In genomic region chr2:161102102-161102501, GRCm38 (mm10) we compare ENCODE assay signal across 26 mouse cellular contexts. TPM values are rescaled to one million over a fixed set of nuclear protein-coding genes. Genes with fewer than 3 reads are reported as not detected.
DNase-seq lines count a peak whose midpoint lies in the region; ATAC-seq and TF ChIP-seq lines count a peak whose summit lies in the region.
"Had no signal": no experiment of that assay in that cellular context is flagged by ENCODE, and none has a peak within 500 bp of the region (broad histone marks: within the 10 kb centered on the region; RNA-seq: fewer than 3 reads in every experiment).

No protein-coding gene starts in this region.

- no peak overlapping the region for H3K4me2 ChIP-seq in lung, embryonic 14.5 days
- no peak overlapping the region for H3K4me2 ChIP-seq in hindbrain, embryonic 12.5 days (replicated peaks)
- H3K4me2 ChIP-seq: embryonic facial prominence, embryonic 12.5 days; hindbrain, embryonic 13.5 days; limb, embryonic 13.5 days; liver, embryonic 11.5 days; midbrain, embryonic 12.5 days; neural tube, embryonic 13.5 days had no signal

- no peak overlapping the region for H3K27ac ChIP-seq in lung, embryonic 14.5 days (ENCODE audit: low read depth)
- H3K27ac ChIP-seq in left cerebral cortex, adult 2 months: no peak overlapping the region
- H3K27ac ChIP-seq in hindbrain, embryonic 12.5 days: no peak overlapping the region
- H3K27ac ChIP-seq: embryonic facial prominence, embryonic 12.5 days; forebrain, embryonic 10.5 days; gastrocnemius, adult 2 months; hindbrain, embryonic 13.5 days; limb, embryonic 13.5 days; midbrain, embryonic 12.5 days; neural tube, embryonic 13.5 days had no signal

- ATAC-seq in lung, embryonic 14.5 days (ENCODE audit: insufficient read depth): peak; percentile 41; the same call in 1 of the 2 replicates
- ATAC-seq in CD4-positive, CD25-positive, alpha-beta regulatory T cell, adult 4 months: peak; percentile 40
- 0 out of 2 replicates have a peak, but pooled peaks have one; percentile 22 for ATAC-seq in common myeloid progenitor, adult 5-6 weeks (replicated peaks; ENCODE audit: low read depth, poor library complexity, severe bottlenecking)
- no peak for ATAC-seq in hindbrain, embryonic 12.5 days (ENCODE audit: low FRiP score)
- ATAC-seq: forebrain, embryonic 16.5 days; intestine, postnatal 0 days had no signal

- no peaks in the 10 kb centered on the region for H3K36me3 ChIP-seq in lung, embryonic 14.5 days (ENCODE audit: insufficient read depth)
- H3K36me3 ChIP-seq in hindbrain, embryonic 12.5 days: no peaks in the 10 kb centered on the region
- H3K36me3 ChIP-seq: embryonic facial prominence, embryonic 12.5 days; limb, embryonic 13.5 days; midbrain, embryonic 12.5 days; neural tube, embryonic 13.5 days had no signal

- H3K4me1 ChIP-seq in lung, embryonic 14.5 days (ENCODE audit: insufficient read depth): peaks cover 5% of the 10 kb centered on the region
- peaks cover 12% of the 10 kb centered on the region for H3K4me1 ChIP-seq in hindbrain, embryonic 12.5 days

- H3K9ac ChIP-seq in lung, embryonic 14.5 days: no peak overlapping the region
- H3K9ac ChIP-seq in hindbrain, embryonic 12.5 days: no peak overlapping the region
- H3K9ac ChIP-seq: embryonic facial prominence, embryonic 12.5 days; hindbrain, embryonic 13.5 days; limb, embryonic 13.5 days; midbrain, embryonic 12.5 days; neural tube, embryonic 13.5 days had no signal

- H3K27me3 ChIP-seq in lung, embryonic 14.5 days (ENCODE audit: insufficient read depth, low read length): no peaks in the 10 kb centered on the region
- no peaks in the 10 kb centered on the region for H3K27me3 ChIP-seq in hindbrain, embryonic 12.5 days
- H3K27me3 ChIP-seq: embryonic facial prominence, embryonic 12.5 days; hindbrain, embryonic 13.5 days; limb, embryonic 13.5 days; midbrain, embryonic 12.5 days; neural tube, embryonic 13.5 days had no signal

- intact Hi-C loops in left cerebral cortex, adult 2 months (cut with DNase I): no loop called here

- whole genome bisulfite sequencing in lung, embryonic 14.5 days: 52% methylated on average over 3 of the region's 3 CpGs
- WGBS in hindbrain, embryonic 12.5 days: 55% methylated on average over 3 of the region's 3 CpGs

- no peak for DNase-seq in lung, embryonic 14.5 days
- DNase-seq in lung, adult 18-20 months: no peak
- no peak for DNase-seq in left cerebral cortex, adult 2 months (ENCODE audit: extremely low spot score in 1 of 2, low spot score in 2 of 2)
- no peak for DNase-seq in spleen, adult 12 weeks (ENCODE audit: low spot score)
- DNase-seq: adrenal gland, adult 2 months; cerebellum, adult 2 months; cerebellum, postnatal 25 days; gastrocnemius, adult 2 months; gastrocnemius, postnatal 36 days; heart, postnatal 14 days; kidney, adult 9 months; kidney, postnatal 14 days; lung, postnatal 10 days; thymus, postnatal 4 days had no signal

- no peaks in the 10 kb centered on the region for H3K9me3 ChIP-seq in lung, embryonic 14.5 days (ENCODE audit: low read depth, low read length)
- H3K9me3 ChIP-seq in hindbrain, embryonic 12.5 days (replicated peaks): no peaks in the 10 kb centered on the region
- H3K9me3 ChIP-seq: embryonic facial prominence, embryonic 12.5 days; forebrain, embryonic 10.5 days; hindbrain, embryonic 13.5 days; limb, embryonic 13.5 days; midbrain, embryonic 12.5 days; neural tube, embryonic 13.5 days had no signal

- TF ChIP-seq CTCF in lung, embryonic 14.5 days (IDR thresholded peaks at IDR 0.05; ENCODE audit: low read depth): no peak
- TF ChIP-seq CTCF in left cerebral cortex, adult 2 months (IDR thresholded peaks at IDR 0.05): no peak; the same call in 1 of the 2 replicates

- no peak overlapping the region for H3K4me3 ChIP-seq in lung, embryonic 14.5 days (ENCODE audit: low read depth, low read length)
- H3K4me3 ChIP-seq in left cerebral cortex, adult 2 months: no peak overlapping the region
- H3K4me3 ChIP-seq in hindbrain, embryonic 12.5 days: no peak overlapping the region
- H3K4me3 ChIP-seq: embryonic facial prominence, embryonic 12.5 days; forebrain, embryonic 10.5 days; gastrocnemius, adult 2 months; hindbrain, embryonic 13.5 days; limb, embryonic 13.5 days; midbrain, embryonic 12.5 days; neural tube, embryonic 13.5 days had no signal

RNA-seq across cellular contexts. Expression of gene Chd6, which starts 6.8 kb away (rescaled TPM):
- polyA plus RNA-seq in lung, embryonic 14.5 days (2014; fragmentation: Nextera tagmentation; extraction: Ambion mirVana): 35.3 and 36.8 TPM in 2 replicates
- polyA plus RNA-seq in CD4-positive, CD25-positive, alpha-beta regulatory T cell, adult 4 months (2017; shearing (Covaris generic)): 10 to 100 TPM; 43.3 to 45.5 TPM
- total RNA-seq in common myeloid progenitor, adult 5-6 weeks (2017): 59.1 and 67.6 TPM in 2 replicates
- total RNA-seq in left cerebral cortex, adult 2 months (2021): 10 to 100 TPM; 67.3 to 70.7 TPM
- 42.0 and 48.2 TPM in 2 replicates for polyA plus RNA-seq in hindbrain, embryonic 12.5 days (2016; fragmentation: Nextera tagmentation; extraction: Ambion mirVana)
